Mouse (Mus musculus) testis, adult 10 weeks (tissue): ENCODE measurements around the gene Kcmf1. TPM values are rescaled to one million over a fixed set of nuclear protein-coding genes. Genes with fewer than 3 reads are reported as not detected.

Source experiments
- polyA plus RNA-seq: library from polyadenylated mRNA; stranded (reverse); fragments of 350-450 nt; fragmentation: Illumina TruSeq; extraction: RNeasy Lipid Tissue Mini Kit (QIAGEN cat#74804); gene quantifications from one replicate; pipeline ENCODE4 v1.2.3, GENCODE M21; 2014; ENCODE audit warnings: low read depth, low replicate concordance

Gene Kcmf1
- 324 TPM for polyA plus RNA-seq

DNA sequence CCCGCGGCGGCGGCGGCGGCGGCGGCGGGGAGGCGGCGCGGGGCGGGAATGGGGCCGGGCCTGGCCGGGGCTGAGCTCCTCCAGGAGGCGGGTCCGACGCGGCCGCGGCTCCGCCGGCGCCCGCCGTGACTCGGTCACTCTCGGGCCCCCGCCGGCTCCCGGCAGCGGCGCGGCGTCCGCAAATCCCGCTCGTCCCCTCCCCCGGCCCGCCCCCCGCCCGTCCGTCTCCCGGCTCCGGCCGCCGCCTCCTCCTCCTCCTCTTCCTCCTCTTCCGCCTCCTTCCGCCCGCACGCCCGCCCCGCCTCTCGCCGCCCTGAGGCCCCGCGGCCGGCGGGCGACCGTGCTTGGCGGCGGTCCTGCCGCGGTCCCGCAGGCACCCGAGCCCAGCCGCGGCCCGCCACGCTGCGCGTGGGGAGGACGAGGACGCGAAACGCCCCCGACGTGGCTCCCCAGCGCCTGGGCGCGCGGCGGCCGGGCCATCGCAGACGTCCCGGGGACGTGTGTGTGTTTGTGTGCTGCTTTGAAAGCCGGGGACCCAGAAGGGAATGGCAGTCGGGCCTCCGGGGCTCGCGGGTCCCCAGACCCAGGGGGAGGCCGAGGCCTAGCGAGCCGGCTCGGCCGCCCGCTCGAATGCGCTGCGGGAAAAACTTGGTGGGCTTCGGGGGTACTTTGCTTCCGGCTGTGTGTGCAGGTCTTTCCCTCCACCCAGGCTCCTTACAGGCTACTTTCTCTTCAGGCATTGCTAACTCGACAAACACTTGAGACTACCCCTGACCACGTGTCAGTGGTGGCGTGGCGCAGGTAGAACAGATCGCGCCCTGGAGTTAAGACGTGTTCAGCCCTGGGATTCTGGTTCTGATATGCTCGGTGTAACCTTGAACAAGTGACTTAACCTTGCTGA lies at the start of gene Kcmf1:
Gene Kcmf1 (minus strand): TSS at position 199 of the 901 bp plus-strand sequence.

Other genes starting within 250 kb of the Kcmf1 start
- gene Tcf7l1, start 110.7 kb downstream of the Kcmf1 start, polyA plus RNA-seq, result 0.21 TPM
- 248 TPM for gene Tmsb10, start 58.8 kb upstream of the Kcmf1 start, polyA plus RNA-seq